Mouse (Mus musculus): ENCODE measurements at regions not wholly inside any gene's neighbourhood (a gene's known extent, or its start where the extent isn't known, plus 50 kb on each side); places are given as distances from the start of the nearest gene placed in this dataset.
A peak's percentile ranks its signal among the peaks of the same experiment; 100 is the strongest.

GRCm38 (mm10) chr11:44330851-44331773 lies 68.8 kb upstream of the Il12b start:
- DNase-seq (ENCODE audit: low spot score in 2 of 2): peak; percentile 75 to 84

- DNase-seq (ENCODE audit: low spot score in 2 of 2): no peak
Observed at GRCm38 (mm10) chr11:44331774-44332129, 68.1 kb upstream of the Il12b start.

GRCm38 (mm10) chr11:44340531-44340930 lies 59.3 kb upstream of the Il12b start:
- no peak for DNase-seq (ENCODE audit: low spot score in 2 of 2)

- no peak for DNase-seq (ENCODE audit: low spot score in 2 of 2)
Observed at GRCm38 (mm10) chr11:44348308-44348707, 51.6 kb upstream of the Il12b start.

GRCm38 (mm10) chr11:44349546-44349945 lies 50.3 kb upstream of the Il12b start:
- no peak for DNase-seq (ENCODE audit: low spot score in 2 of 2)
